Mouse (Mus musculus) hindbrain, embryonic 10.5 days (tissue): ENCODE measurements around the gene 2310022A10Rik. TPM values are rescaled to one million over a fixed set of nuclear protein-coding genes. Genes with fewer than 3 reads are reported as not detected.

ENCODE experiments used
- DNase-seq: peaks from one replicate; pipeline ENCODE4 v3.0.0-alpha.2; 2017; ENCODE audit warnings: low spot score
- H3K27ac ChIP-seq: fragments of 300-500 bp; sonication (generic); 2 replicates; pipeline ENCODE4 v1.5.1; 2016; ENCODE audit warnings: mild to moderate bottlenecking, moderate library complexity
- H3K27me3 ChIP-seq: fragments of 300-500 bp; sonication (generic); 2 replicates; pipeline ENCODE4 v1.6.1; 2016; ENCODE audit warnings: mild to moderate bottlenecking; ENCODE audit not compliant: poor library complexity, insufficient read depth, severe bottlenecking
- H3K36me3 ChIP-seq: fragments of 300-500 bp; sonication (generic); 2 replicates; pipeline ENCODE4 v1.6.1; 2016; ENCODE audit warnings: mild to moderate bottlenecking, moderate library complexity
- H3K4me1 ChIP-seq: fragments of 300-500 bp; sonication (generic); replicated peaks from 2 replicates; pipeline ENCODE4 v1.6.1; 2016; ENCODE audit warnings: mild to moderate bottlenecking
- H3K4me3 ChIP-seq: fragments of 300-500 bp; sonication (generic); 2 replicates; pipeline ENCODE4 v1.5.1; 2016; ENCODE audit warnings: mild to moderate bottlenecking, moderate library complexity
- H3K9me3 ChIP-seq: fragments of 300-500 bp; sonication (generic); 2 replicates; pipeline ENCODE4 v1.6.1; 2016; ENCODE audit warnings: mild to moderate bottlenecking, moderate library complexity
- WGBS: fragments of 180-500 bp; shearing (Covaris S2); methylation state at CpG from one replicate; pipeline ENCODE4 v1.1.7; 2016; 5-methylcytosine and 5-hydroxymethylcytosine counted together
- polyA plus RNA-seq: library from polyadenylated mRNA; unstranded; fragments of >200 nt; fragmentation: Nextera tagmentation; extraction: Ambion mirVana; gene quantifications from 2 replicates; pipeline ENCODE4 v1.2.1, GENCODE M21; 2016

2310022A10Rik gene
- polyA plus RNA-seq, 1 experiment from 2014 or later, result 39.3 TPM

DNA sequence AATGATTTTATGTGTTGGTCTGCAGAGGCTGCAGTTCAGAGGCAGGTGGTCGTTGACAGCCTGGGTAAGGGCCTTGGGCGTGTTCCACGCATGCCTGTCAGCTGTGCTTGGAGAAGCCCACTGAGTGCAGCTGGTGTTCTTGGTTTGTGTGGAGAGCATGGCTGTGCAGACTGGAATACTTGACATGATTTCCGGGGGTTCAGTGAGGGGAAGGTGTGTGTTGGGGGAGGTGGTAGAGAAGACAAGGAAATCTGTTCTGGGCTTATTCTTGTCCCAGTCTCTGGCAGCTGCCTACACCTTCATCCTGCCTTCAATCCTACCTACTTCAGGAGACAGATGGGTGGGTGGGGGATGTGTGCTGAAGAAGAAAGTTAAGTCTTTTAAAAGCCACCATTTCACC, 48.6 kb downstream of the 2310022A10Rik start:
- WGBS, result 78% methylated on average over 4 of the region's 4 CpGs
- no peak for DNase-seq
- no peak overlapping the region for H3K4me3 ChIP-seq
- peaks cover 60% of the 10 kb centered on the region for H3K4me1 ChIP-seq
- no peak overlapping the region for H3K27ac ChIP-seq
- H3K36me3 ChIP-seq, result no peaks in the 10 kb centered on the region
- no peaks in the 10 kb centered on the region for H3K27me3 ChIP-seq
- no peaks in the 10 kb centered on the region for H3K9me3 ChIP-seq

DNA sequence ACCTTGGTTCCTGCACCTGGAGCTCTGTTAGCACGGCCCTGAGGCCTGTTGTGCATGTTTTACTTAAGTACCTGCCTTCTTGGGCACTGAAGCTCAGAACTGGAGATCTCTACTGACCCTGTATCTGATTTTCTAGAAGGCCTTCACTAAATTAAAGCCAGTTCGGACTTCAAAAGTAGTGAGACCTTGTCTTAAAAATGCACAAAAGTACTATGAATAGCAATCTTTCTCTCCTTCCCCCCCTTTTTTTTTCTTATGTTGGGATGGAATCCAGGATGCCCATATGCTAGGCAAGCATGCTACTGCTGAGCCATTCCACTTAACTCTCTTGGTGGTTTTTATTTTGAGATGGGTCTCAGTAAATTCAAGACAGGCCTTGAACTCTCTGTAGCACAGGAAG, 49.1 kb downstream of the 2310022A10Rik start:
- H3K27me3 ChIP-seq, result no peaks in the 10 kb centered on the region
- H3K4me3 ChIP-seq, result no peak overlapping the region
- no peaks in the 10 kb centered on the region for H3K9me3 ChIP-seq
- H3K36me3 ChIP-seq, result no peaks in the 10 kb centered on the region
- no peak overlapping the region for H3K27ac ChIP-seq
- H3K4me1 ChIP-seq, result peaks cover 60% of the 10 kb centered on the region
- WGBS, result 83% methylated on average over 2 of the region's 2 CpGs
- no peak for DNase-seq

- Histone ChIP-seq H3K27ac (no peak overlapping the region), H3K9me3 (no peaks in the 10 kb centered on the region), H3K36me3 (0 out of 2 replicates have a peak, but pooled peaks cover 3% of the 10 kb centered on the region), H3K4me1 (peaks cover 61% of the 10 kb centered on the region), H3K27me3 (no peaks in the 10 kb centered on the region), H3K4me3 (no peak overlapping the region)
- WGBS, result 87% methylated on average over 7 of the region's 7 CpGs
- no peak for DNase-seq
Observed at GRCm38 (mm10) chr7:27602835-27603234, 49.8 kb downstream of the 2310022A10Rik start.

GRCm38 (mm10) chr7:27604661-27605348, 51.8 kb downstream of the 2310022A10Rik start:
- H3K4me1 ChIP-seq, result peaks cover 63% of the 10 kb centered on the region
- H3K27me3 ChIP-seq, result no peaks in the 10 kb centered on the region
- H3K27ac ChIP-seq, result no peak overlapping the region
- no peak for DNase-seq
- 51% methylated on average over 5 of the region's 5 CpGs for WGBS
- H3K9me3 ChIP-seq, result no peaks in the 10 kb centered on the region
- no peak overlapping the region for H3K4me3 ChIP-seq
- H3K36me3 ChIP-seq, result peaks cover 22% of the 10 kb centered on the region

DNA sequence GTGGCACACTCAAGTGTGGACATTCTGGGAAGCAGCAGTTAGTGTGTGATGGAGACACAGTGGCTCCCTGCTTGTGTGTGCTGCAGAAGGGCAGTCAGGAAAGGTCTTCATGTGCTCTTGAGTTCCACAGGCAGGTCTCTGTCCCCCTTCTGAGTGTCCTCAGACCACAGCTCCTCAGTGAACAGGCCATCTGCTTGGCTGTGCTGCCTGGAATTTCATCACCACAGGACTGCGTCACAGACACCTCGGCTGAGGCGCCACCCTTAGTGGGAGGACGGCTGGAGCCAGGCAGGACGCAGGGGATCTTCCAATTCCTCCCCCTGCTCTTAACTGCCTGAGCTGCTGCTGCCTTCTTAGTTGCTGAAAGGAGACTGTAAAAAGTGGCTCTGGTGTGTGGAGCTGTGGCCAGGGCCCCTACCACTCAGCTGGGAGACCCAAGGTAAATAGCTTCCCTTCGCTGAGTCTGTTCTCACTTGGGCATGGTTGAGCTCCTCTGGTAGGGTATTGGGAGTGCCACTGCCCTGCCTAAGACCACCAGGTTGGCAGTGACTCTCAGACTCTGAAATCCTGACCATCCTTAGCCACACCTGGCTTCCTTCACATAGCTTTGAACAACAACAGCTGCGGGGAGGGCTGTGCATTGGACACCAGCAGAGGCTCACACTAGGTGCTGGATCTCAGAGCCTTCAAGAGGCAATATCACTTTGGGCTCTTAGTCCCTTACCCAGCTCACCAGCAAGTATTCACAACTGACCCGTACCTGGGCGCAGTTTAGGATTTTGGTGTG, 52.7 kb downstream of the 2310022A10Rik start:
- peak overlapping the region; percentile 60; the same call in 1 of the 2 replicates for H3K27ac ChIP-seq
- no peaks in the 10 kb centered on the region for H3K27me3 ChIP-seq
- H3K9me3 ChIP-seq, result no peaks in the 10 kb centered on the region
- peaks cover 54% of the 10 kb centered on the region for H3K4me1 ChIP-seq
- H3K4me3 ChIP-seq, result no peak overlapping the region
- 74% methylated on average over 9 of the region's 9 CpGs for WGBS
- H3K36me3 ChIP-seq, result peaks cover 31% of the 10 kb centered on the region
- DNase-seq, result no peak

DNA sequence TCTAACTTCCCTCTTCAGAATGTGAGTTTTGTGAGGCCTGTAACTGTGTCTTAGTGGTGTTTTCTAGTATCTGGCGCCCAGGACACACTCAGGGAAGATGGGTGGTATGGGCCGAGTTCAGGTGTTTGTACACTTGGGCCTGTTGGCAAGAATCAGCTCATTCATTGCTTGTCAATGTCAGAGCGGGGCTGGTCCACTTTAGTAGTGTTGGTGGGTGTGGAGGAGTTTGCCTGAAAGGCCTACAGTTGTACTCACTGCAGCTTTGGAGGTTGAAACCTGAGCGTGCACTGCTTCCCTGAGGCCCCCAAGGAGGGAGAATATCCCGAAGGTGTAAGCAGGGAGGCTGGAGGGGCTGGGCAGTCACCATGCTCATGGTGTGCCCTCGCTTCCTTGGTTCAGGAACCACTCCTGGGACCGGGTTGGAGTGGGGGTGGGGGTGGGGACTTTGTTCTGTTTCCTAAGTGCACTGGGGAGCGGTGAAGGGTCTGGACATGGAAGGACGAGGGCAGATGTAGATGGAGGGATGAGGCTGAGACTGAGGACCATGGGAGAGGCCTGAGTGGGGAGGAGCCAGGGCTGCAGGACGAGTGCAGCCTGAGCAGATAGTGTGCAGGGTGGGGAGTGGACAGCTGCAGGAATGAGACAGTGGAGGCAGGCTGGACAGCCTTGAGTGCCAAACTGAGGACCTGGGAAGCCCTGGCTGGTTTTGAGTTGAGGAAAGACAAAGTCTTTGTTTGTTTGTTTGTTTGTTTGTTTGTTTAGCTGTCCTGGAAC, 53.6 kb downstream of the 2310022A10Rik start:
- H3K4me1 ChIP-seq, result peaks cover 45% of the 10 kb centered on the region
- WGBS, result 65% methylated on average over 10 of the region's 10 CpGs
- H3K9me3 ChIP-seq, result no peaks in the 10 kb centered on the region
- DNase-seq, result no peak
- H3K36me3 ChIP-seq, result peaks cover 38% of the 10 kb centered on the region
- H3K4me3 ChIP-seq, result no peak overlapping the region
- H3K27me3 ChIP-seq, result no peaks in the 10 kb centered on the region
- peak overlapping the region; percentile 60 for H3K27ac ChIP-seq

GRCm38 (mm10) chr7:27607580-27607979, 54.5 kb downstream of the 2310022A10Rik start:
- 62% methylated on average over 5 of the region's 5 CpGs for WGBS
- Histone ChIP-seq H3K4me3 (no peak overlapping the region), H3K27ac (peak overlapping the region; percentile 60), H3K9me3 (no peaks in the 10 kb centered on the region), H3K4me1 (peaks cover 44% of the 10 kb centered on the region), H3K27me3 (no peaks in the 10 kb centered on the region), H3K36me3 (peaks cover 38% of the 10 kb centered on the region)
- no peak for DNase-seq

GRCm38 (mm10) chr7:27608130-27608529, 55.1 kb downstream of the 2310022A10Rik start:
- peaks cover 48% of the 10 kb centered on the region for H3K4me1 ChIP-seq
- peaks cover 38% of the 10 kb centered on the region for H3K36me3 ChIP-seq
- H3K27me3 ChIP-seq, result no peaks in the 10 kb centered on the region
- no peaks in the 10 kb centered on the region for H3K9me3 ChIP-seq
- peak overlapping the region; percentile 60 for H3K27ac ChIP-seq
- H3K4me3 ChIP-seq, result no peak overlapping the region
- DNase-seq, result no peak
- WGBS, result 97% methylated on average over 3 of the region's 3 CpGs

GRCm38 (mm10) chr7:27609285-27609684, 56.3 kb downstream of the 2310022A10Rik start:
- DNase-seq, result no peak
- H3K36me3 ChIP-seq, result peaks cover 38% of the 10 kb centered on the region
- H3K9me3 ChIP-seq, result no peaks in the 10 kb centered on the region
- 94% methylated on average over 4 of the region's 4 CpGs for WGBS
- H3K27ac ChIP-seq, result no peak overlapping the region
- H3K4me1 ChIP-seq, result peaks cover 55% of the 10 kb centered on the region
- H3K27me3 ChIP-seq, result no peaks in the 10 kb centered on the region
- H3K4me3 ChIP-seq, result no peak overlapping the region

DNA sequence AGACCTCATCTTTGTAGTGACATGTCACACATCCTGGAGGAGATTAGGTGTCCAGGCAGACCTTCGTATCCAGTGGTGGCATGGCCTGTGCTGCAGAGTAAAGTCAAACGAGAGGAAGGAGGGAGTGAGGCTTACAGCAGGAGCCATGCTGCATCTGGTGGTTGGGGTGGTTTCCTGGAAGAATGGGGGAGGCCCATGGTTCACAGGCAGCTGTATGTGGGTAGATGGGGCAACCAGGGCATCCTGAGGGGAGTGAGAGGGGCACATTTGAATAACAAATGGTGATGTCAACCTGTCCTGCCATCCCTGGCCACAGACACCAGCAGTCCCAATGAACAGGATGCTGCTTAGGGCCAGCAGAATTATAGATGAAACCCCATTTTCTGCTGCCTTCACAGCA, 56.7 kb downstream of the 2310022A10Rik start:
- peaks cover 54% of the 10 kb centered on the region for H3K4me1 ChIP-seq
- H3K36me3 ChIP-seq, result peaks cover 38% of the 10 kb centered on the region
- no peaks in the 10 kb centered on the region for H3K27me3 ChIP-seq
- WGBS, result 91% methylated on average over 2 of the region's 2 CpGs
- H3K9me3 ChIP-seq, result no peaks in the 10 kb centered on the region
- no peak for DNase-seq
- no peak overlapping the region for H3K27ac ChIP-seq
- no peak overlapping the region for H3K4me3 ChIP-seq

- H3K27ac ChIP-seq, result no peak overlapping the region
- H3K36me3 ChIP-seq, result peaks cover 38% of the 10 kb centered on the region
- H3K9me3 ChIP-seq, result no peaks in the 10 kb centered on the region
- WGBS, result 95% methylated on average over 3 of the region's 3 CpGs
- no peaks in the 10 kb centered on the region for H3K27me3 ChIP-seq
- H3K4me1 ChIP-seq, result peaks cover 52% of the 10 kb centered on the region
- H3K4me3 ChIP-seq, result no peak overlapping the region
- DNase-seq, result no peak
Observed at GRCm38 (mm10) chr7:27610370-27610769, 57.3 kb downstream of the 2310022A10Rik start.

GRCm38 (mm10) chr7:27610871-27611270, 57.8 kb downstream of the 2310022A10Rik start:
- no peak for DNase-seq
- Histone ChIP-seq H3K36me3 (peaks cover 42% of the 10 kb centered on the region), H3K4me3 (no peak overlapping the region), H3K27me3 (no peaks in the 10 kb centered on the region), H3K4me1 (peaks cover 47% of the 10 kb centered on the region), H3K27ac (no peak overlapping the region), H3K9me3 (no peaks in the 10 kb centered on the region)
- 92% methylated on average over 5 of the region's 5 CpGs for WGBS

GRCm38 (mm10) chr7:27612940-27613339, 59.9 kb downstream of the 2310022A10Rik start:
- Histone ChIP-seq H3K4me1 (peaks cover 26% of the 10 kb centered on the region), H3K4me3 (no peak overlapping the region), H3K36me3 (peaks cover 58% of the 10 kb centered on the region), H3K27ac (no peak overlapping the region), H3K9me3 (no peaks in the 10 kb centered on the region), H3K27me3 (no peaks in the 10 kb centered on the region)
- 86% methylated on average over 4 of the region's 4 CpGs for WGBS
- no peak for DNase-seq
